Mouse (Mus musculus): ENCODE measurements around the gene Vmn2r84. TPM values are rescaled to one million over a fixed set of nuclear protein-coding genes. Genes with fewer than 3 reads are reported as not detected.
"Not testable (repeated sequence)": the region's sequence is repeated elsewhere in the genome, so short reads cannot be mapped to it uniquely, and the experiment has no call there.

The Vmn2r84 gene
- total RNA-seq (2014; rRNA removed): 0.05 and 0.28 TPM in 2 replicates
- 0.02 TPM in 1 of 2 replicates, not detected in the other for polyA plus RNA-seq (2015; fragmentation: Nextera tagmentation; extraction: Ambion mirVana)

DNA sequence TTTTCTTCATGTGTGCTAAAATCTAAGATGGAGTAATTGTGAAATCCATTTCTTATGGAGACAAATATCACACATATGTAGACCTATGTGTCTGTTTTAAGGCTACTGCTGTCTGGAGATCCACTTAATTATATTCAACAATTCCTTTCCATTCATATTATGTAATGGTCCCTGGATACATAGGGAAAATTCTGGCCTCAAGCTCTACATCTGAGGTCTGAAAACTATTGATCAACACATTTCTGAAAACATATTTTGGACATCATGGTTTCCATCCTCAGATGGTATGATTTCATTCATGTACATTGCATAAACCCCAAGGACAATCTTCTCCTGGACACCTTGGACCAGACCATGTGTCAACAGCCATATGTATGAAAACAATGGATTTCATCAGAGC, at the start of gene Vmn2r84:
Vmn2r84 (minus strand) TSS at position 101 of the 400 bp plus-strand sequence.
- H3K36me3 ChIP-seq (ENCODE audit: insufficient read depth, low read length): no peaks in the 10 kb centered on the region
- H3K9ac ChIP-seq (replicated peaks; ENCODE audit: low read length, poor library complexity, severe bottlenecking): no peak within 1 kb of the TSS
- no peaks in the 10 kb centered on the region for H3K9me3 ChIP-seq (ENCODE audit: low read length)
- no peak within 1 kb of the TSS for H3K4me3 ChIP-seq (ENCODE audit: low read depth, low read length)
- ATAC-seq (ENCODE audit: low FRiP score) (no peak), DNase-seq (ENCODE audit: low spot score) (no peak)
- H3K27me3 ChIP-seq (ENCODE audit: insufficient read depth, low read length): no peaks in the 10 kb centered on the region
- H3K27ac ChIP-seq (ENCODE audit: low read depth, low read length): no peak within 1 kb of the TSS
- H3K4me1 ChIP-seq (ENCODE audit: insufficient read depth, low read length): no peaks in the 10 kb centered on the region
- no peak for TF ChIP-seq CTCF (IDR thresholded peaks at IDR 0.05)
- no peak within 1 kb of the TSS for H3K4me2 ChIP-seq (ENCODE audit: low read depth, low read length, poor library complexity, severe bottlenecking)

DNA sequence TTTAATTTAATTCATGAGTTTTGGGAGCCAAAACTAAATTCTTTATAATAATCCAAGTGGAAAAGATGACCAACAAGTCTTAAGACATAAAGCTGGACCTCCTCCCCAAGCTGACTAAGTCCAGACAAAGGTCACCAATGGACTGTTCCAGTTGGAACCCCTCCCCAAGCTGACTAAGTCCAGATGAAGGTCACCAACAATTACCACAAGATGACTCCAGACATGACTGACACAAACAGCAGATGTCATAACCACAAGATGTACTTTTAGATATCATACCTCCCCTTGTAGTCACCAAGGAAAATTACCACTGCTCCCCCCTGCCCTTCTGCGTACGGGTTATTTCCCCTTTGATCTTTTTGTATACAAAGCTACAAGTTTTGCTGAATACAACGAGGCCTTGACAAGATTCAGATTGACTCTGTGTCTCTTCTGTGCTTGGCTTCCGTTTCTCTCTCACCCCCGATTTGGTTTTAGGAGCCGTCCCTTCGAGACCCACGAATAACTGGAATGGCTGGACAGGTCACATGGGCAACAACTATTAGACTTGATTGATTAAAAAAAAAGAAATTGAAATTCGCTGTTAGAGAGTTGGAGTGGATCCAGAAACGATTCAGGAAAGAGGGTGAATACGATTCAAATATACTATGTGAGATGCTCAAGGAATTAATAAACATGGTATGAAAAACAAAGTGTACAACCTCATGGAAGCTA, 40.2 kb upstream of the Vmn2r84 start:
- DNase-seq (ENCODE audit: low spot score); H3K9ac ChIP-seq (replicated peaks; ENCODE audit: low read length, poor library complexity, severe bottlenecking); H3K4me1 ChIP-seq (ENCODE audit: insufficient read depth, low read length); ATAC-seq (ENCODE audit: low FRiP score); H3K27ac ChIP-seq (ENCODE audit: low read depth, low read length); H3K36me3 ChIP-seq (ENCODE audit: insufficient read depth, low read length); H3K4me2 ChIP-seq (ENCODE audit: low read depth, low read length, poor library complexity, severe bottlenecking); H3K4me3 ChIP-seq (ENCODE audit: low read depth, low read length); H3K9me3 ChIP-seq (ENCODE audit: low read length); H3K27me3 ChIP-seq (ENCODE audit: insufficient read depth, low read length): not testable (repeated sequence)
- WGBS: 87% methylated on average over 11 of the region's 11 CpGs

DNA sequence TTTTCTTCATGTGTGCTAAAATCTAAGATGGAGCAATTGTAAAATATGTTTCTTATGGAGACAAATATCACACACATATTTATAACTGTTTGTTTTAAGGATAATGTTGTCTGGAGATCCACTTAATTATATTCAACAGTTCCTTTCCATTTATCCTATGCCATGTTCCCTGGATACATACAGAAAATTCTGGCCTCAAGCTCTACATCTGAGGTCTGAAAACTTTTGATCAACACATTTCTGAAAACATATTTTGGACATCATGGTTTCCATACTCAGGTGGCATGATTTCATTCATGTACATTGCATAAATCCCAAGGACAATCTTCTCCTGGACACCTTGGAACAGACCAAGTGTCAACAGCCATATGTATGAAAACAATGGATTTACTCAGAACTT, 35.5 kb upstream of the Vmn2r84 start, which contains the start of gene Vmn2r85:
Vmn2r85 (minus strand) TSS at position 101 of the 400 bp plus-strand sequence.
- not testable (repeated sequence) for H3K27ac ChIP-seq (ENCODE audit: low read depth, low read length); H3K36me3 ChIP-seq (ENCODE audit: insufficient read depth, low read length); H3K27me3 ChIP-seq (ENCODE audit: insufficient read depth, low read length); H3K9me3 ChIP-seq (ENCODE audit: low read length); DNase-seq (ENCODE audit: low spot score); H3K4me3 ChIP-seq (ENCODE audit: low read depth, low read length); ATAC-seq (ENCODE audit: low FRiP score); H3K4me1 ChIP-seq (ENCODE audit: insufficient read depth, low read length); H3K4me2 ChIP-seq (ENCODE audit: low read depth, low read length, poor library complexity, severe bottlenecking); H3K9ac ChIP-seq (replicated peaks; ENCODE audit: low read length, poor library complexity, severe bottlenecking)

- H3K4me1 ChIP-seq (ENCODE audit: insufficient read depth, low read length); H3K4me3 ChIP-seq (ENCODE audit: low read depth, low read length); ATAC-seq (ENCODE audit: low FRiP score); H3K36me3 ChIP-seq (ENCODE audit: insufficient read depth, low read length); H3K9ac ChIP-seq (replicated peaks; ENCODE audit: low read length, poor library complexity, severe bottlenecking); H3K4me2 ChIP-seq (ENCODE audit: low read depth, low read length, poor library complexity, severe bottlenecking); H3K27ac ChIP-seq (ENCODE audit: low read depth, low read length); H3K9me3 ChIP-seq (ENCODE audit: low read length); H3K27me3 ChIP-seq (ENCODE audit: insufficient read depth, low read length); DNase-seq (ENCODE audit: low spot score): not testable (repeated sequence)
- 81% methylated on average over 2 of the region's 2 CpGs for WGBS
Measured at GRCm38 (mm10) chr10:130422368-130422767, 28.2 kb upstream of the Vmn2r84 start.

DNA sequence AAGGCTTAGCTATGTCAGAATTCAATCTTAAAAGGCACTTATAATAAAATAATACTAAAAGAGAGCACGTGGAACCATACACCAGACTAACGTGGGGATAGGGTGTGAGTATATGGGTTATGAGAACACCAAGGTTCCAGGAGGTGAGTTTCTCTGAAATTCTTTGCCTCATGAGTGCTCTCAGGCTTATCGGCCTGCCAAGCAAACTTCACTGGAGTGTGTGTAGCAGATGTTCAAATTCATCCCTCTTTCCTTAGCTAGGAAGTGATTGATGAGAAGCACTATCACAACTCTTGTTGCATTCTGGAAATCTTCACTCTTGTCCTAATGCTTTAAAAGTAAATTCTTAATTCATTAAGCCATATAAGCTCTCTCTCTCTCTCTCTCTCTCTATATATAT, 26.3 kb upstream of the Vmn2r84 start:
- no peak overlapping the region for H3K9ac ChIP-seq (replicated peaks; ENCODE audit: low read length, poor library complexity, severe bottlenecking)

GRCm38 (mm10) chr10:130419954-130420353, 25.8 kb upstream of the Vmn2r84 start:
- not testable (repeated sequence) for H3K9me3 ChIP-seq (ENCODE audit: low read length); H3K4me3 ChIP-seq (ENCODE audit: low read depth, low read length); H3K36me3 ChIP-seq (ENCODE audit: insufficient read depth, low read length); ATAC-seq (ENCODE audit: low FRiP score); H3K9ac ChIP-seq (replicated peaks; ENCODE audit: low read length, poor library complexity, severe bottlenecking); DNase-seq (ENCODE audit: low spot score); H3K27me3 ChIP-seq (ENCODE audit: insufficient read depth, low read length); H3K4me1 ChIP-seq (ENCODE audit: insufficient read depth, low read length); H3K27ac ChIP-seq (ENCODE audit: low read depth, low read length); H3K4me2 ChIP-seq (ENCODE audit: low read depth, low read length, poor library complexity, severe bottlenecking)
- WGBS: 53% methylated on average over 2 of the region's 2 CpGs

More for the DNA sequence above, 26.3 kb upstream of the Vmn2r84 start:
- Histone ChIP-seq H3K27me3 (ENCODE audit: insufficient read depth, low read length) (no peaks in the 10 kb centered on the region), H3K9me3 (ENCODE audit: low read length) (no peaks in the 10 kb centered on the region), H3K4me3 (ENCODE audit: low read depth, low read length) (no peak overlapping the region), H3K4me1 (ENCODE audit: insufficient read depth, low read length) (no peaks in the 10 kb centered on the region), H3K36me3 (ENCODE audit: insufficient read depth, low read length) (no peaks in the 10 kb centered on the region), H3K4me2 (ENCODE audit: low read depth, low read length, poor library complexity, severe bottlenecking) (no peak overlapping the region), H3K27ac (ENCODE audit: low read depth, low read length) (no peak overlapping the region)
- TF ChIP-seq CTCF (IDR thresholded peaks at IDR 0.05): no peak
- DNase-seq (ENCODE audit: low spot score): no peak
- no peak for ATAC-seq (ENCODE audit: low FRiP score)
- WGBS: 79% methylated on average over 3 of the region's 3 CpGs

GRCm38 (mm10) chr10:130416352-130416751, 22.2 kb upstream of the Vmn2r84 start:
- DNase-seq (ENCODE audit: low spot score); H3K4me3 ChIP-seq (ENCODE audit: low read depth, low read length); H3K27me3 ChIP-seq (ENCODE audit: insufficient read depth, low read length); H3K36me3 ChIP-seq (ENCODE audit: insufficient read depth, low read length); H3K4me2 ChIP-seq (ENCODE audit: low read depth, low read length, poor library complexity, severe bottlenecking); H3K9me3 ChIP-seq (ENCODE audit: low read length); H3K9ac ChIP-seq (replicated peaks; ENCODE audit: low read length, poor library complexity, severe bottlenecking); H3K4me1 ChIP-seq (ENCODE audit: insufficient read depth, low read length); ATAC-seq (ENCODE audit: low FRiP score); H3K27ac ChIP-seq (ENCODE audit: low read depth, low read length): not testable (repeated sequence)

DNA sequence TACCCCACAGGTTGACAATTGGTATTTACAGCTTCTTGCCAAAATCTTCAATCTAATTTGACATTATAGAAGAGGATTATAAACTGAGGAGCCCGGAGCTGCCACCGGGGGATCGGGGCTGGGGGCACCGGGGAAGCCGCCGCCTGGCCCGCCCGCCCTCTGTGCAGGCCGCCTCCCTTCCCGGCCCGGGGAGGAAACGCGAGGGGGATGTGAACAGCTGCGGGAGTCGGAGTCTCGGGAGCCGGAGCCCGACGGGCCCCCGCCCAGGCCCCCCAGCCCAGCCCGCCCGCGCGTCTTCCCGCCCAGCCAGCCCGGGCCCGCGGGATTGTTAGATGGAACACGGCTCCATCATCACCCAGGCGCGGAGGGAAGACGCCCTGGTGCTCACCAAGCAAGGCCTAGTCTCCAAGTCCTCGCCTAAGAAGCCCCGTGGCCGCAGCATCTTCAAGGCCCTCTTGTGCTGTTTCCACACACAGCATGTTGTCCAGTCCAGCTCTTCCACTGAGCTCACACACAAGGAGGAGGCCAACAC, 18.1 kb upstream of the Vmn2r84 start:
- WGBS: 87% methylated on average over 15 of the region's 35 CpGs
- not testable (repeated sequence) for ATAC-seq (ENCODE audit: low FRiP score)

More for the DNA sequence above, 18.1 kb upstream of the Vmn2r84 start:
- DNase-seq (ENCODE audit: low spot score); H3K9ac ChIP-seq (replicated peaks; ENCODE audit: low read length, poor library complexity, severe bottlenecking); H3K36me3 ChIP-seq (ENCODE audit: insufficient read depth, low read length); H3K27me3 ChIP-seq (ENCODE audit: insufficient read depth, low read length); H3K4me2 ChIP-seq (ENCODE audit: low read depth, low read length, poor library complexity, severe bottlenecking); H3K4me1 ChIP-seq (ENCODE audit: insufficient read depth, low read length); H3K27ac ChIP-seq (ENCODE audit: low read depth, low read length); H3K9me3 ChIP-seq (ENCODE audit: low read length); H3K4me3 ChIP-seq (ENCODE audit: low read depth, low read length): not testable (repeated sequence)

Measured in midbrain, postnatal 0 days (tissue).